Mouse (Mus musculus) embryonic fibroblast, embryonic 13.5 days (primary cell): ENCODE measurements around the gene Trappc13. TPM values are rescaled to one million over a fixed set of nuclear protein-coding genes. Genes with fewer than 3 reads are reported as not detected.
"Not testable (repeated sequence)": the region's sequence is repeated elsewhere in the genome, so short reads cannot be mapped to it uniquely, and the experiment has no call there.

Experiments used
- H3K27ac ChIP-seq: 2 replicates; pipeline ENCODE4 v1.5.1; 2012; ENCODE audit warnings: low read length, control low read depth, inconsistent platforms; ENCODE audit not compliant: insufficient read depth
- H3K4me1 ChIP-seq: 2 replicates; pipeline ENCODE4 v1.6.1; 2011; ENCODE audit warnings: low read length; ENCODE audit not compliant: control insufficient read depth, insufficient read depth
- H3K4me3 ChIP-seq: 2 replicates; pipeline ENCODE4 v1.5.1; 2011; ENCODE audit warnings: mild to moderate bottlenecking, control low read depth, low read length; ENCODE audit not compliant: insufficient read depth
- CTCF ChIP-seq: IDR thresholded peaks from 2 replicates; pipeline ENCODE4 v1.5.1; 2011; ENCODE audit warnings: mild to moderate bottlenecking, control low read depth, low read length, moderate library complexity, borderline replicate concordance; ENCODE audit not compliant: insufficient read depth
- POLR2A ChIP-seq: IDR thresholded peaks from 2 replicates; pipeline ENCODE4 v1.6.1; 2011; ENCODE audit warnings: low read depth, mild to moderate bottlenecking, control low read depth, low read length, moderate library complexity
- polyA plus RNA-seq: library from polyadenylated mRNA; stranded (reverse); fragments of >200 nt; gene quantifications from 2 replicates; pipeline ENCODE4 v1.2.4, GENCODE M21; 2011; ENCODE audit warnings: low read depth; ENCODE audit not compliant: missing spikeins, insufficient read length

The Trappc13 gene
- polyA plus RNA-seq = 55.4 and 57.5 TPM in 2 replicates

DNA sequence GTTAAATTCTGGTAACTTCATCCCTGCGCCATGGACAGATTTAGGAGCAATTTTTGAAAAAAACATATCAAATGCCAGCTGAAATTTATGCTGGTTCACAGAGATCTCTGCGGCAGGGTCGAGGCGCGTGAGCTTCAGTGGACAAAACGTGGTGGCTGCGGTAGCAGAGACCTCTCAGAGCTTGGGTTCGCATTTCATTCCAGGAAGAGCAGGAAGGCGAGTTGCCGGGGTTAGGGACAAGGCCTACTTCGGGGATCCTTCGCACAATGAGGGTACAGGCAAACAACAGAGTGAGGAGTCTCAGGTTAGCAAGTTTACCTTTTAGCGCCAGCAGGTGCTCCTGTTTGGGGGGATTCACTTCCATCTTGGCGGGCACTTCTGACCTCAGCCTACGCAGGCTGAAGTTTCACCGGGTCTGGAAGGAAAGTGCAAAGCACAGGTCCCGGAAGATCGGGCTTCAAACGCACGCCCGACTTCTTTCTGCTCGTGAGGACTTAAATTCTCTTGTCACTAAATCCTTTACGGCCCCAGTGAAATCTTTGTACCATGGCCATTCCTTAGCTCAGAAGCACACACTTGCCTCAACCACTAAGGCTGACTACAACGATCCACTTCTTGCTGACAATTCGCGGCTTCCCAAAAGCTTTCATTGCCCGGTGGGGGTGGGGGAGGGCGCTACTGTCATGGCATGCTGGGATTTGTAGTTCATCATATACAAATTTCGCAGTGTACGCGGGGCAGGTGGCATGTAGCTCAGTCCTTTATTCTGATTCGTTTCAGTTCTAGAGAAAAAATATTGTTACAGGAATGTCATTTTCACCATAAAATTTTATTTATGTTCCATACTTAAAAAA lies at the start of gene Trappc13:
Trappc13 (minus strand) TSS at position 674 of the 854 bp plus-strand sequence.
- Histone ChIP-seq H3K4me3 (peak within 1 kb of the TSS; percentile 93), H3K4me1 (no peaks in the 10 kb centered on the region; the same call in 1 of the 2 replicates), H3K27ac (peak within 1 kb of the TSS; percentile 66)
- TF ChIP-seq CTCF (no peak), POLR2A (peak; percentile 90)

DNA sequence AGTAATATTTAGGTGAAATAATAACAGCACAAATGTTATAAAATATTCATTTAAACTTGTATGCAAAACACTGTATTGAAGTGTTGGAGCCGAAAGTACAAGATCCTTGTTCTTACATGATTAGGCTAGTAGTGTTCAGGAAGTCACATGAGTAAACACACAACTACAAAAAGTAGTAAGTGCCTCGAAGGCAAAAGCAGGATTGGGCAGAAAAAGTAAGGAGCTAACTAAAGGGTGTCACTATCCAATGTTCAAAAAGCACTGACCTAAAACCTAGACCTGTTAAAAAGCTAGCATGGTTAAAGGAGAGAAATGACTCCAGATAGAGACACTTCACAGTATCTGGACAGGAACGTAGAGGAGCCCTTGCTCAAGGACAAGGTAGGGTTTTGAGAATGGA lies 49.2 kb upstream of the Trappc13 start:
- Histone ChIP-seq H3K4me1 (peaks cover 2% of the 10 kb centered on the region; the same call in 1 of the 2 replicates), H3K4me3 (peak overlapping the region; percentile 94), H3K27ac (no peak overlapping the region)
- no peak for TF ChIP-seq CTCF
- no peak for TF ChIP-seq POLR2A

DNA sequence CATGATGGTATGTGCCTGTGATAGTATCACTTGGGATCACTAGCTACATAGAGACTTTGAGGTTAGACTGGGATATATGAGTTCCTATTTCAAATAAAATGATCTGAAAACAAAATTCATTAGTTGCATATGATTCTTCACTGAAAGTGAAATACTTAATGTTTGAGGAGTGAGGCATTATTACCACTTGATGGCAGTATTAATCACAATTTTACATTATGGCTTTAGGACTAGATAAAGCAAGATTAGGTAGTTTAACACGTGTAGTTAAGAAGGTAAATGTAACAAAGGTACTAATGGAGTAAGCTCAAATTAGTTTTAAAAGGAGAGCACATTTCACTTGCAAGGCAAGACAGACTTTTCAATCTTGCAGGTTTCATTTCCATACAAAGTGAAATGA lies 26.0 kb upstream of the Trappc13 start:
- peaks cover 4% of the 10 kb centered on the region for H3K4me1 ChIP-seq
- H3K4me3 ChIP-seq = no peak overlapping the region
- no peak overlapping the region for H3K27ac ChIP-seq
- no peak for TF ChIP-seq POLR2A
- TF ChIP-seq CTCF = no peak

DNA sequence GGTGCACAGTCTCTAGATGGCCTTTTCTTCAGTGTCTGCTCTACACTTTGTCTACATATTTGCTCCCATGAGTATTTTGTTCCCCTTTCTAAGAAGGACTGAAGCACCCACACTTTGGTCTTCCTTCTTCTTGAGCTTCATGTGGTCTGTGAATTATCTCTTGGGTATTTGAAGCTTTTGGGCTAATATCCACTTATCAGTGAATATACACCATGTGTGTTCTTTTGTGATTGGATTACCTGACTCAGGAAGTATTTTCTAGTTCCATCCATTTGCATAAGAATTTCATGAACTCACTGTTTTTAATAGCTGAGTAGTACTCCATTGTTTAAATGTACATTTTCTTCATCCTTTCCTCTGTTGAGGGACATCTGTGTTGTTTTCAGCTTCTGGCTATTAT lies 17.6 kb upstream of the Trappc13 start:
- H3K27ac ChIP-seq, H3K4me3 ChIP-seq, H3K4me1 ChIP-seq: not testable (repeated sequence)

DNA sequence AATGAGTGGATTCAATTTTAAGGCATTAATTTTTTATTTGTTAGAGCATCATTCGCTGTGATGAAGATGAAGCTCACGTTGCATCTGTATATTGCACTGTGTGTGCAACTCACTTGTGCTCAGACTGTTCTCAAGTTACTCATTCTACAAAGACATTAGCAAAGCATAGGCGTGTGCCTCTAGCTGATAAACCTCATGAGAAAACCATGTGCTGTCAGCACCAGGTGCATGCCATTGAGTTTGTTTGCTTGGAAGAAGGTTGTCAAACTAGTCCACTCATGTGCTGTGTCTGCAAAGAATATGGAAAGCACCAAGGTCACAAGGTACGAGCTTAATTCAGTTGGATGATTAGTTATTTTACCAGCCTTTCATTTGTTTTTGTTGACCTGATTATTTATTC lies 9.1 kb upstream of the Trappc13 start:
- TF ChIP-seq POLR2A (no peak), CTCF (no peak)
- Histone ChIP-seq H3K4me1 (no peaks in the 10 kb centered on the region), H3K4me3 (no peak overlapping the region), H3K27ac (no peak overlapping the region)

DNA sequence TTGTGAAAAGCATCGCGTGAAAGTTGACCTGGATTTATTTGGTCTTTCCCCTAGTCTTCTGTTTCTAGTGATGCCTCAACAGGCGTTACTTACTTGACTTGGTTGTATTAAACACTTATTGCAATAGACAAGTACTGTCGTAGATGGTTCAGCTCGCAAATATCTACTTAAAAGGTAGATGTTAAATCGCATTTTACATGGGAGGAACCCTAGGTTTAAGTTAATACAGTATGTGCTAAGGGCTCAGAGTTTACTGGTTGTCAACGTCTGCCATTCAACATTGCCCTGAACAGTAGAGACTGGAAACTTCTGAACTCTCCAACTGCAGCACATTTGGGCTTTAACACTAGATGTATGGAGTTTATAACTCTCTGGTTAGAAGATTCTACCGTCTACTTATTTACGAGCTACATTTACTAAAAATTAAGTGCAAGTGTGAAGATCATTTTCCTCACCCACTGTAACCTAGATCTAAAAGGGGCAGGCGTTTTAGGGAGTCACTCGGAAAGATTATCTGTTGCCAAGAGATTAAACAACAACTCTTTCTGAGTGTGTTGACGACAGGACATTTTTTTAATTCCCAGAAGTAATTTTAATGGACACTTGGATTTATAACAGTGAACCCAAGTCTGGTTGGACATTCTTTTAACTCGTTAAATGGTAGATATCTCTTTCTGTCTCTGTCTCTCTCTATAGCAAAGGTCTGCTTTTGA lies 1.1 kb upstream of the Trappc13 start:
- no peak for TF ChIP-seq CTCF
- TF ChIP-seq POLR2A = no peak
- Histone ChIP-seq H3K27ac (no peak overlapping the region), H3K4me1 (no peaks in the 10 kb centered on the region; the same call in 1 of the 2 replicates), H3K4me3 (peak overlapping the region; percentile 93)

DNA sequence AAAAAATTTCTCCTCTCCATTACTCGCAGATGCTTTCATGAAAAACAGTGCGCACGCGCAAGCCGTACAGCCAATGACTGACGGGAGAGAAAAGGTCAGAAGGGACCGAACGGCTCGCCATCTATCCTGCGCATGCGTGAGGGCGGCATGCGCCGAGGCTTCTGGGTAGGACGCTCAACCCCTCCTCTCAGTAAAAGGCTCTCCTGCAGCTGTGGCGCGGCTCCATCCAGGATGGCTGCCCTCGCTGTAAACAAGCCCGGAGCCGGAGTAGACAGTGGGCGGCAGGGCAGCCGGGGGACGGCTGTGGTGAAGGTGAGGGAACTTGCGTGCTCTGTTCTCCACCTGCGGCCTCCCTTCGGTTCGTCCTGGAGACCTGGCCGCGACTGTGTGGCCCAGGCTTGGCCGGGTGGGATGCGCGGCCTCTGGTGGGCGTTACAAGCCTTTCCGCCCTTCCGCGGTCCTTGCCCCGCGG lies 417 bp upstream of the Trappc13 start, which contains the start of gene Trim23:
Trim23 (plus strand) TSS at position 148 of the 472 bp plus-strand sequence.
- Histone ChIP-seq H3K4me1 (no peaks in the 10 kb centered on the region; the same call in 1 of the 2 replicates), H3K4me3 (peak within 1 kb of the TSS; percentile 93), H3K27ac (peak within 1 kb of the TSS; percentile 66)
- no peak for TF ChIP-seq CTCF
- TF ChIP-seq POLR2A = peak; percentile 96

DNA sequence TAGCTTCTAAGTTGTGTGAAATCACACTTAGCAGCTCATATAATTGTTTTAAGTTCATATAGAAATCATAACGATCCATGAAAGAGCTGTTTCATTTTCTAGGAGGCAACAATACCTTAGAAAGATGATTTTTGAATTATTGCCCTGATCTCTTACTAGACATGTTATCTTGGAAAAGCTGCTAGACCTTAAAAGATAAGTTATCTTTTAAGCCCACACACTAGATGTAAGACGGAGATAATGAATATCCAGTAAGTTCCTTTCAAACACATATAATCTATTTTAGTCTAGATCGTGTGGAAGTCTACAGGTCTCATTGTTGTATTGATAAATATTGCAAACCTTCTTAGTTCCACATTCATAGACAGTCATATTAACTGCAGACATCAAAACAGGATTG lies 1.4 kb downstream of the Trappc13 start:
- Histone ChIP-seq H3K4me3 (peak overlapping the region; percentile 48), H3K27ac (no peak overlapping the region)

DNA sequence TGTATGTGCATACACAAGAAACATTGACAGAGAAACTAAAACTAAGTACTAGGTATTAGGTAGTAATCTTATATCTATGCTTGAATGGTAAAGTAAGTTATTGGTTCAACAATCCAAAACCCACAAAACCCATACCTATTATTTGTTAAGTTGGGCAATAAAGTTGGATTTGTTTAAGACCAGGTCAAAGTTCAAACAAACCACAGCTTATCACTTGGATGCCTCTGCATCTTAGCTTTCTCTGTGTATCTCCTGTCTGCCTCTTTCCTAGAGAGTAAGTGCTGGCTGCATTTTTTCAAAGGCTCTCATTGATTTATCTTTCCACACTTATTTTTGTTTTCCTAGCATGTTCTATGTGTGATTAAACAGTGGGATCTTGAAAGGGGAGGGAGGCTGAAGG lies 5.8 kb downstream of the Trappc13 start:
- no peak for TF ChIP-seq POLR2A
- no peak for TF ChIP-seq CTCF
- Histone ChIP-seq H3K4me3 (no peak overlapping the region), H3K27ac (no peak overlapping the region), H3K4me1 (no peaks in the 10 kb centered on the region; the same call in 1 of the 2 replicates)

More for the DNA sequence above, 1.4 kb downstream of the Trappc13 start:
- H3K4me1 ChIP-seq = no peaks in the 10 kb centered on the region; the same call in 1 of the 2 replicates
- TF ChIP-seq CTCF = no peak
- no peak for TF ChIP-seq POLR2A

DNA sequence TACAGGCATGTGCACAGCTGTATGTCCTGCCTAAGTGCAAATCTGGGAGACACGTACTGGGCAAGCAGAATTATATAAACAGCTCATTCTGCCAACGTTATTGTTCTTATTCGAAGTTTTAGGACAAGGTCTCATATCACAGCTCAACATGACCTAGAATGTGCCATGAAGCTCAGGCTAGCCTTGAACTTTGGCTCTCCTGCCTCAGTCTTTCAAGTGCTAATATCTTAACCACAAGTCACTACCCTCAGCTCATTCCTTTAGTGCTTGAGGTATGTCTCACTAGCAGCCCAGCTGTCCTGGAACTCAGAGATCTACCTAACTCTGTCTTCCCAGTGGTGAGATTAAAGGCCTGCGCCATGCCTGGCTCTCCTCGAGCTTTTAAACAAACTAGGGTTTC lies 6.6 kb downstream of the Trappc13 start:
- no peak for TF ChIP-seq CTCF
- no peak for TF ChIP-seq POLR2A
- H3K4me1 ChIP-seq = no peaks in the 10 kb centered on the region; the same call in 1 of the 2 replicates
- no peak overlapping the region for H3K4me3 ChIP-seq
- H3K27ac ChIP-seq = no peak overlapping the region
